Mouse (Mus musculus): ENCODE measurements around the gene Trrap.

Gene Trrap

DNA sequence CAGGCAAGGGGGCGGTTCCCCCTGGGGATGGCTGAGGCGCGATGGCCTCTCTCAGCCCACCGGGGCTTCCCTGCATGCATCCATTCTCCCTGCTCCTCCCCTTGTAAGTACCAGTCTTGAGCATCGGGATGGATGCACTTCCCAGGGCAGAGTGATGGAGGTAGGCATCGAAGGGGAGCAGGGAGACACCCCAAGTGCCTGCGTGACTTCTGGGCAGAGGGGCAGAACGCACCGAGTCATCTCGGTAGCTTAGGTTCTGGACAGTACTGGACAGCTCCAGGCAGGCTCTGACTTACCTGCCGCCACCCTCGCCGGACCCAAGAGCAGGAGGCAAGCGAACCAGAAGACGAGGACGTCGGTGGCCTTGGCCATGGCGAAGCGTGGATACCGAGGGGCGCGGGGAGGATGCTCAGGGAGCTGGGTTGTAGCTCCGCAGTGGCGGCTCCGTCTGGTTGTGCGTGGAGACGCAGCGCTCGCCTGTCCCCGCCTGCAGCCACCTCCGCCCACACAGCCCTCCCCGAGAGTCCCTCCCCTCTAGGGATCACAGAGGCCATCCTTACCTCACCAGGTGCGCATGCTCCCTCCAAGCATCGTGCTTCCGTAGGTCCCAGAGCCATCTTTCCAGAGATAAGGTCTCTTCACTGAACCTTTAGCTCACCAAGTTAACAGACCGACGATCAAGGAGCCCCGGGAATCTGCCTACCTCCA, 6.2 kb upstream of the Trrap start, which contains the start of gene Tmem130:
Gene Tmem130, minus strand, starts transcription at position 658 of the 708 bp plus-strand sequence.
- CTCF ChIA-PET: interaction anchor here (0.8 to 1.5 kb wide), 8 partner anchors 9 to 153 kb away, joined by 3 to 7 read pairs (median 3); no protein-coding TSS in a partner anchor

DNA sequence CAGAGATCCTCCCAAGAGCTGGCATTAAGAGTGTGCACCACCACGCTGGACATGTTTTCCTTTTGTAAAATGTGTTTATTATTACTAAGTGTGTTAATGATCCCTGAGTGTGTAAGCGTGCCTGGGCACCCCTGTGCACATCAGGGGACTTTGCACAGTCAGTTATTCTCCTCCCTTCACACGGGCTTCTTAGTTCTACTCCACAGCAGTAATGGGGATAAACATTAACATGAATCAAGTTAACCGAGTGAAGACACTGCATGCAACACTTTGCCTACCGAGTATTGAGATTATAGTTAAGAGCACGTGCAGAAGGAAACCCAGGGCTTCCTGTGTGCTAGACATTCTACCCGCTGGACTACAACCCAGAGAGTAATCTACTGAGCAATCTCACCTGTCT, 1.5 kb upstream of the Trrap start:
- POLR2A ChIA-PET: interaction anchor here in 2 of 4 experiments (0.6 to 4.3 kb wide), 6 partner anchors 12 to 260 kb away, joined by 3 to 41 read pairs (median 4); no protein-coding TSS in a partner anchor

More for the DNA sequence above, 6.2 kb upstream of the Trrap start, which contains the start of gene Tmem130:
- POLR2A ChIA-PET: interaction anchor here in 3 of 4 experiments (0.5 to 1.6 kb wide), 13 partner anchors 8 to 447 kb away, joined by 3 to 7 read pairs (median 3); partner anchors contain the start of genes Nptx2 (in 2 of the 3) and Smurf1 (in 1 of the 3)

DNA sequence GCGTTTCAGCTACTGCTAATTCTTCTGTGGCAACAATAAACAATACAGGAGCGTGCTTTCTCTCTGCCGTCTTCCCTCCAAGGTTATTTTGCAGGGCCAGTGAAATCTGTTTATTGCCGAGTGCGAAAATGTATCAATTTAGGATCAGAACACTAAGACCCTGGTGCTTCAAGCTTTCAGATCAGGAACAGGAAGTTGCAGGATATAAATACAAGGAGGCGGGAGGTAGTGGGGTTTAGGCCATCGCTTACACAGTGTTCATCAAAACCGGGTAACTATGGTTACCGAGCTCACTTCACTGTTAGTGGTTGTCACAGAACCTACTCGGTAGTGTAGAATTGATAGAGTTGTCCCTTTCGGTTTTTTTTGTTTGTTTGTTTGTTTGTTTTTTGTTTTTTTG, 886 bp upstream of the Trrap start:
- ChIA-PET POLR2A (interaction anchor here in 3 of 4 experiments (0.6 to 4.3 kb wide), 12 partner anchors 9 to 1255 kb away, joined by 3 to 41 read pairs (median 4); partner anchors contain the start of gene Nptx2 (in 1 of the 3)), CTCF (interaction anchor here in 3 of 4 experiments (0.6 to 3.8 kb wide), 5 partner anchors 8 to 437 kb away, joined by 3 to 24 read pairs (median 4); no protein-coding TSS in a partner anchor)

More for the DNA sequence above, 1.5 kb upstream of the Trrap start:
- CTCF ChIA-PET: interaction anchor here in 1 of 4 experiments (1.7 to 3.8 kb wide), 2 partner anchors 14 to 29 kb away, joined by 4 to 24 read pairs; no protein-coding TSS in a partner anchor

DNA sequence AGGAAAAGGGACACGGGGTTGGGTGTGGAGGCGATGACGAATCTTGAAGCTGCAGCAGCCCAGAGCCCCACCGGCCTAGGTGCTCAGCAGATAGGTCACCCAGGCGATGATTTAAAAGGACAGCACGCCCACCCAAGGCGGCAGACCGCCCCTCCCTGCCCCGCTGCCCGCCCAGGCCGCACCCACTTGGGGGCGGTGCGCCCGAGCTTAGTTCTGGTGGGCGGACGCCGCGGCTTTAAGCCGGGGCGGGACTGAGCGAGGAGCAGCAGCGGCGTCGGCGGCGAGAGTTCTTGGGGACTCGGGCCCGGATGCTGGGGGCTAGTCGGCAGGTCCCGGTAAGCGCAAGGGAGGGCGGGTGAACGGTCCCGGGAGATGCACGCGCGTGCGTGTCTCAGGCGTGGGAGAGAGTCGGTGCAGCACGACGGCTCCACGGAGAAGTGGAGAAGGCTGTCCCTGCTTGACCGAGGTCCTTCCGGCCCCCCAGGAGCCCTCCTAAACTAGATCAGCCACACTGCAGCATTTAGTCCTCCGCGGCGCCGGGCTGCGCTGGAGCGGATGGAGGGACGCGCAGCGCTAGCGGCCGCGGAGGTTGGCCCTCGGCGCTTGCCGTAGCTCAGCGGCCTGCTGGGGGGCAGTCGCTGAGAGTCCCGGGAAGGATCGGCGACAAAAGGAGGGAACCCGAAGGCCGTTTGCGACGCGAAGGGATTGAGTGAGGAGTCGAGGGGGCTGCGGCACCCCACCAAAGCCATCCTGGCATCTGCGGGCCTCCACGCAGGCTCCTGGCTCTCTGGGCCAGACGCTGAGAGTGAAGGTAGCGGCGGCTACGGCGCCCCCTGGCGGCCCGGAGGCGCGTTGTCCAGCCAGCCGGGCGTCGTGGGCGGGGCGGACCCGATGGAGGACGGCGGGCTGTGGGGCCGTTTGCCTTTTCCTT, 644 bp downstream of the Trrap start:
- POLR2A ChIA-PET: interaction anchor here (0.5 to 4.3 kb wide), 69 partner anchors 8 to 894 kb away, joined by 3 to 41 read pairs (median 4); partner anchors contain the start of genes Nptx2 (in 3 of the 4), Baiap2l1 (in 2 of the 4), Tecpr1 (in 2 of the 4) and Arpc1b (in 1 of the 4)
- CTCF ChIA-PET: interaction anchor here (0.6 to 3.8 kb wide), 51 partner anchors 9 to 1944 kb away, joined by 3 to 24 read pairs (median 4); partner anchors contain the start of genes Smurf1 (in 2 of the 4), Baiap2l1 (in 1 of the 4) and Tecpr1 (in 1 of the 4)

DNA sequence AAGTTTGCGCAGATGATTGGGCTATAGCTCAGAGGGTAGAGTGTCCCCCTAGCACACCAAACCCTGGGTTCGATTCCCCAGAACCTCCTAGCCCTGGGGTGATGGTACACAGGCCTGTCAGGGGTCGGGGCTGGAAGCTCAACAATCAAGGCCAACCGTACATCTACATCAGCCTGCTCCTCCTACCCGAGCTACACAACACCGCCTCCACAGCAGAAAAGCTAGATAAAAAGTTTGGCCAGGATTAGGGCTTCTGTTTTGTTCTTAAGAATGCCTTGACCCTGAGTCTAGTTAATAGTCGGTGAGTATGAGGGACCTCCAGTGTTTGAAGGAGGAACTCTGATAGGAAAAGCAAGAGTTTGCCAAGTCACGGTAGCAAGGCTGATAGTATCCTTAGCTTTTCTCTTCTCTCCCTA, 1.5 kb downstream of the Trrap start:
- CTCF ChIA-PET: interaction anchor here (0.5 to 3.8 kb wide), 37 partner anchors 10 to 1945 kb away, joined by 3 to 24 read pairs (median 5); partner anchors contain the start of gene Smurf1 (in 1 of the 4)

DNA sequence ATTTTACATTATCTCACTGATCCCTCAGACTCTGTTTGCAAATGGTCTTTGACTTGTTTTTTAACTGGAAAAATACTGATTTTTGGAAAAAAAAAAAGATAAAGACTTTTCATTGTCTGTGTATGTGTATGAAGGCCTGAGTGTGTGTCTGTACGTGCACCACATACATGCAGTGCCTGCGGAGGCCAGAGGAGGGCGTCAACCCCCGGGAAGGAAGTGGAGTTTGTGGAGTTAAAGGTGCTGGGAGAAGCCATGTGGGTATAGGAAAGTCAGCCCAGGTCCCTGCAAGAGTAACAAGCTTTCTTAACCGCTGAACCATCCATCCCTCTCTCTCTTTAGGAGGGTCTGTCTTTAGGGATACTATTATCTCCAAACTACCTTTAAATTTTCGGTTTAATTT, 5.7 kb downstream of the Trrap start:
- CTCF ChIA-PET: no interaction called here
- POLR2A ChIA-PET: interaction anchor here in 1 of 4 experiments (1.2 kb wide), 1 partner anchor 18 kb away, joined by 3 read pairs; no protein-coding TSS in a partner anchor

More for the DNA sequence above, 1.5 kb downstream of the Trrap start:
- POLR2A ChIA-PET: interaction anchor here in 3 of 4 experiments (0.5 to 4.3 kb wide), 36 partner anchors 7 to 546 kb away, joined by 3 to 41 read pairs (median 6); partner anchors contain the start of genes Baiap2l1 (in 2 of the 3), Nptx2 (in 2 of the 3), Smurf1 (in 1 of the 3) and Tecpr1 (in 1 of the 3)

DNA sequence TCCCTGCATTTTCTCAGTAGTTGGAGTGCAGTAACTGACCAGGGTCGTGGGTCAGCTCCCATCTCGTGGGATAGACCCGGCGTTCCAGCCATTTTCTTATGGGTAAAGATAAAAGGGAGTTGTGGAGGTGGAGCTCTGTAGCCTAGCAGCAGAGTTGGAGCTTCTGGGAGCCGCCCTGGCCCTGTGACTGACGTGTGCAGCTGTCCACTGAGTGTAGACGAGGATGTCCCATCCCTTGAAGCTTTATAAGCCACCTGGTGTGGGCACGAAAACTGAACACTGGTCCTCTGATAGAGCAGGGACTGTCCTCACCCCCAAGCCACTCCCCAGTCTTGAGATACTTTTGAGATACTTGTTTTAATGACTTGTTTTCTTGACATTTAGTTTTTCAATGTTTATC, 13.1 kb downstream of the Trrap start:
- ChIA-PET POLR2A (interaction anchor here (0.6 to 6.4 kb wide), 10 partner anchors 8 to 296 kb away, joined by 3 to 41 read pairs (median 3); partner anchors contain the start of gene Trrap (in 2 of the 4)), CTCF (interaction anchor here in 3 of 4 experiments (1.8 to 2.5 kb wide), 3 partner anchors 12 to 95 kb away, joined by 6 to 17 read pairs (median 10); partner anchors contain the start of gene Trrap (in 2 of the 3))

DNA sequence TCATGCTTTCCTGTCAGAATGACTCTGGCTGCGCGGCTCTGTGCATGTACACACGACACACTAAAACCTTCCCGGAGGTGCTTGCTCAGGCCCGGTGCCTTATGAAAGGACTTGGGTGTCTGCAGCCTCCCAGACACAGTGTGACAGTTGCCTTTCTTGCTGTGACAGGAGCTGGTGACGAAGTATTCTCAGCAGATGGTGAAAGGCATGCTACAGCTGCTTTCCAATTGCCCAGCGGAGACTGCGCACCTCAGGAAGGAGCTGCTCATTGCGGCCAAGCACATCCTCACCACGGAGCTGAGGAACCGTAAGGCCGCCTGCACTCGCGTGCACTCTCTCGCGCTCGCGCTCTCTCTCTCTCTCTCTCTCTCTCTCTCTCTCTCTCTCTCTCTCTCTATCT, 18.9 kb downstream of the Trrap start:
- ChIA-PET CTCF (interaction anchor here in 3 of 4 experiments (0.5 to 2.2 kb wide), 11 partner anchors 8 to 811 kb away, joined by 3 to 13 read pairs (median 5); no protein-coding TSS in a partner anchor), POLR2A (interaction anchor here in 2 of 4 experiments (0.6 to 3.1 kb wide), 8 partner anchors 8 to 232 kb away, joined by 3 to 11 read pairs (median 4); partner anchors contain the start of gene Trrap (in 1 of the 2))

DNA sequence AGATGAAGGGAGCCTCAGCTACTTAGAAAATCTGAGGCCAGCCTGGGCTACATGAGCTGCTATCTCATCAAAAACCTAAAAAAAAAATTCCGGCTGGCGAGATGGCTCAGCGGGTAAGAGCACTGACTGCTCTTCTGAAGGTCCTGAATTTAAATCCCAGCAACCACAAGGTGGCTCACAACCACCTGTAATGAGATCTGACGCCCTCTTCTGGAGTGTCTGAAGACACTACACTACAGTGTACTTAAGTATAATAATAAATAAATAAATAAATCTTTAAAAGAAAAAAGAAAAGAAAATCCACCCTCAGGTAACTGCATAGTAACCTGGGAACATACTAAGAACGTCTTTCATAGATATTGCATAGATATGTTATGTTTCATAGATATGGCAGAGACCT, 25.8 kb downstream of the Trrap start:
- ChIA-PET POLR2A (interaction anchor here in 1 of 4 experiments (1.0 to 3.1 kb wide), 4 partner anchors 10 to 26 kb away, joined by 3 to 12 read pairs (median 4); no protein-coding TSS in a partner anchor), CTCF (interaction anchor here (0.6 to 3.4 kb wide), 11 partner anchors 14 to 513 kb away, joined by 3 to 31 read pairs (median 4); partner anchors contain the start of gene Trrap (in 2 of the 4))

DNA sequence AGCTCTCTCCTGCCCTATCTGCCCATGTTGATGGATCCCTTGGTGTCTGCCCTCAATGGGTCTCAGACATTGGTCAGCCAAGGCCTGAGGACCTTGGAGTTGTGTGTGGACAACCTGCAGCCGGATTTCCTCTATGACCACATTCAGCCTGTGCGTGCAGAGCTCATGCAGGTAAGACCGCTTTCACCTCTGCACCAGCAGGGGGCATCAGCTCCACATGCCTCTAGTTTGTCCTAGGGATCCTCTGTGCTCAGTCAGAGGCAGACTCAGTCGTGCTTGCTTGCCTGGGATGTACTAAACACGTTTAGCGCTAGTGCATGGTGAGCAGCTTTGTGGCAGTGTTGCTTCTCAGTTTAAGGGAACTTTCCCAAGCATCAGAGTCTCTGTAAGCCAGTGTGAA, 27.2 kb downstream of the Trrap start:
- ChIA-PET POLR2A (interaction anchor here in 3 of 4 experiments (0.6 to 3.1 kb wide), 20 partner anchors 9 to 320 kb away, joined by 3 to 12 read pairs (median 3); partner anchors contain the start of gene Trrap (in 1 of the 3)), CTCF (interaction anchor here (0.5 to 3.4 kb wide), 65 partner anchors 8 to 1456 kb away, joined by 3 to 31 read pairs (median 4); partner anchors contain the start of genes Trrap (in 2 of the 4) and Tmem130 (in 1 of the 4))

DNA sequence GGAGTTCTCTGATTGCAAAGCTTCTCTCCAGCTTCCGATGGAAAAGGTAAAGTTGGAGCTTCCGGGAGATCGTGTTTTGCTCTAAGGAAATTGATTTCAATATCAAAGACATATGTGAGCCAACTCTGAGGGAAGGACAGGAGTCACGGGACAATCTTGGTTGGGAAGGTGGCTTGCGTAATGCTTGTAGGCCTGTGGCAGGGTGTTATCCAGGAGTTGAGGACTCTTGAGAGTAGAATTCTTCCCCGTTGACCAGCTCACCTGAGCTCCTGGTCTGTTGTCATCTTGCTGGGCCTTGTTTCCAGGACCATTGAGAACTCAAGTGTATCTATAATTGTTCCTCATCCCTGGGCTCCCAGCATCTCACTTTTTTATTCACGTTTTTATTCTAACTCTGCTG, 29.6 kb downstream of the Trrap start:
- POLR2A ChIA-PET: interaction anchor here in 3 of 4 experiments (0.6 to 2.4 kb wide), 8 partner anchors 11 to 254 kb away, joined by 3 to 8 read pairs (median 3); no protein-coding TSS in a partner anchor
- CTCF ChIA-PET: interaction anchor here in 2 of 4 experiments (1.1 to 2.0 kb wide), 5 partner anchors 29 to 320 kb away, joined by 3 to 7 read pairs (median 3); partner anchors contain the start of gene Trrap (in 1 of the 2)

DNA sequence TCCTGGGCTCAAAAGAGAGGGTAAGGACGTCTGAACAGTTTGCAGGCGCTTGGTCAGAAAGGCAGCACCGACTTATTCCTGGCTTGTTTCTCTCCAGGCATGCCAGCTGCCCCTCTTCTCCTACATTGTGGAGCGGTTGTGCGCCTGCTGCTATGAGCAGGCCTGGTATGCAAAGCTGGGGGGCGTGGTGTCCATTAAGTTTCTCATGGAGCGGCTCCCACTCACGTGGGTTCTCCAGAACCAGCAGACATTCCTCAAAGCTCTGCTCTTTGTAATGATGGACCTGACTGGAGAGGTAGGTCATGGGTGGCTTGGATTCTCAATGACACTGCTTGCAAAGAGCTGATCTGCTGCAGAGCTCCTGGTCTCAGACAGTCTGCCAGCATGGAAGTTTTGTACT, 35.5 kb downstream of the Trrap start:
- CTCF ChIA-PET: interaction anchor here (0.5 to 2.1 kb wide), 9 partner anchors 8 to 316 kb away, joined by 3 to 7 read pairs (median 4); no protein-coding TSS in a partner anchor
- POLR2A ChIA-PET: interaction anchor here in 3 of 4 experiments (0.6 to 2.3 kb wide), 5 partner anchors 9 to 289 kb away, joined by 3 to 12 read pairs (median 4); no protein-coding TSS in a partner anchor

DNA sequence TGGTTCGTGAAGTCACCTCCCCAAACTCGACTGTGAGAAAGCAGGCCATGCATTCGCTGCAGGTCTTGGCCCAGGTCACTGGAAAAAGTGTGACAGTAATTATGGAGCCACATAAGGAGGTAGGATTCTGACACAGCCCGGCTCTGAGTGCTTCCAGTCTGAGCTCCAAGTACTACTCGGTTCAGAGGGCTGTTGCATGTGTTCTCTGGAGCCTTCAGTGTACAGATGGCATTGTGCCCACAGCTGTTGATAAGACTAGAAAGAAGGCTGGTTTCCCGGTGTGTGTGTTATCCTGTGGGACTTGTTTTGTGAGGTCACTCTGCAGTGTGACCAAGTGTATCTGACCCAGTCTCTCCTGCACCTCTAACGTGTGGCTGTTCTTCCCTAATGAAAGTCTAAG, 36.6 kb downstream of the Trrap start:
- CTCF ChIA-PET: interaction anchor here in 1 of 4 experiments (0.6 to 2.1 kb wide), 2 partner anchors 10 to 138 kb away, joined by 3 to 6 read pairs; no protein-coding TSS in a partner anchor

DNA sequence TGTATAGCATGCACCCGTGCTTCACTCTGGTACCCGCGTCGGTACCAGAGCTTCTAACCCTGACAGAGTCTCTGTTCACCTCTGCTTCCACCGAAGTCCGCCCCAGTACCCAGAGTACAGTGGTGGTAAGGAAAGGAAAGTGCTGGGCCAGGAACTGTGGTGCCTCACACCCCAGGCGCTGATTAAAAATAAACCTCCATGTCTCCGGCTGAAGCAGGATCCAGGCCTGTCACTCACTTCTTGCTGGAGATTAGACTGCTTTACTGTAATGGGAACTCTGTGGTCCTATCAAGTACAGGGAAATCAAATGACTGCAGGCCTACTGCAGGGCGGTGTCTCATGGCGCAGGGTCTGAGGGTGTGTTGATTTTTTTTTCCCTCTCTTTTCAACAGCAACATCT, 39.4 kb downstream of the Trrap start:
- POLR2A ChIA-PET: interaction anchor here in 1 of 4 experiments (0.9 to 1.6 kb wide), 3 partner anchors 12 to 29 kb away, joined by 3 to 4 read pairs (median 3); no protein-coding TSS in a partner anchor
- CTCF ChIA-PET: interaction anchor here in 2 of 4 experiments (0.5 to 5.5 kb wide), 3 partner anchors 12 to 108 kb away, joined by 3 to 28 read pairs (median 4); no protein-coding TSS in a partner anchor

More for the DNA sequence above, 36.6 kb downstream of the Trrap start:
- POLR2A ChIA-PET: interaction anchor here (0.6 to 2.3 kb wide), 4 partner anchors 9 to 288 kb away, joined by 3 to 12 read pairs (median 3); no protein-coding TSS in a partner anchor

DNA sequence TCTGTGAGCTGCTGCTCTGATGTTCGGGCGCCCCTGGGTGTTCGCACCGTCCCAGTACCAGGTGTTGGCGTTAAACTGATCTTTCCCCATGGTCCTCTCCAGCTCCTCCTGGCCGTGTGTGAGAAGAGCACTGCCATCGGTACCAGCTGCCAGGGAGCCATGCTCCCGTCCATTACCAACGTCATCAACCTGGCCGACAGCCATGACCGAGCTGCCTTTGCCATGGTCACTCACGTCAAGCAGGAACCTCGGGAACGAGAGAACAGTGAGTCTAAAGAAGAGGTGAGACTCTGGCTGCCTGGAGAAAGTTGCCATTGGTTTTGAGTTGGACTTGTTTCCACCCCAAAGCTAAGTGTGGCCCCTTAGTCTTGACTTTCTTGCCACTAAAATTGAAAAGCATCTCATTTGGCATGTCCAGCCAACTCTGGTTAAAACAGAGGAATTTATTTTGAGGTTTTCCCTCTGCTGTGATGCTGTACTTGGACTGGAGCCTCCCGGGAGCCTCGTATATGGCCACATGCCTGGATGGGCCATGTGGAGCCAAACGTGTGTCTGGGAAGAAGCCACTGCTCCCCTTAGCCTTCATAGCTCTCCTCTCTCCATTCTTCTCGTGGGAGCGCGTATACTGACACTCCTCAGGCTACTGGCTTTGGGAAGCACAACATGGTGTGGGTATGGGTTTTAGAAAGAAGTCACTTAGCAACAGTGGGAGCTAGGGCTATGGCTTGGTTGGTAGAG, 61.0 kb downstream of the Trrap start:
- POLR2A ChIA-PET: interaction anchor here in 1 of 4 experiments (0.6 to 1.2 kb wide), 4 partner anchors 17 to 105 kb away, joined by 3 to 5 read pairs (median 4); no protein-coding TSS in a partner anchor
- CTCF ChIA-PET: interaction anchor here in 2 of 4 experiments (0.7 to 1.5 kb wide), 3 partner anchors 21 to 47 kb away, joined by 3 to 5 read pairs (median 3); no protein-coding TSS in a partner anchor
